Mouse (Mus musculus): ENCODE results near the gene Srd5a3. TPM values are rescaled to one million over a fixed set of nuclear protein-coding genes. Genes with fewer than 3 reads are reported as not detected.
"Not testable (repeated sequence)": the region's sequence is repeated elsewhere in the genome, so short reads cannot be mapped to it uniquely, and the experiment has no call there.

The Srd5a3 gene
- 40.8 and 43.0 TPM in 2 replicates for polyA plus RNA-seq (2015; fragmentation: Nextera tagmentation; extraction: Ambion mirVana)

DNA sequence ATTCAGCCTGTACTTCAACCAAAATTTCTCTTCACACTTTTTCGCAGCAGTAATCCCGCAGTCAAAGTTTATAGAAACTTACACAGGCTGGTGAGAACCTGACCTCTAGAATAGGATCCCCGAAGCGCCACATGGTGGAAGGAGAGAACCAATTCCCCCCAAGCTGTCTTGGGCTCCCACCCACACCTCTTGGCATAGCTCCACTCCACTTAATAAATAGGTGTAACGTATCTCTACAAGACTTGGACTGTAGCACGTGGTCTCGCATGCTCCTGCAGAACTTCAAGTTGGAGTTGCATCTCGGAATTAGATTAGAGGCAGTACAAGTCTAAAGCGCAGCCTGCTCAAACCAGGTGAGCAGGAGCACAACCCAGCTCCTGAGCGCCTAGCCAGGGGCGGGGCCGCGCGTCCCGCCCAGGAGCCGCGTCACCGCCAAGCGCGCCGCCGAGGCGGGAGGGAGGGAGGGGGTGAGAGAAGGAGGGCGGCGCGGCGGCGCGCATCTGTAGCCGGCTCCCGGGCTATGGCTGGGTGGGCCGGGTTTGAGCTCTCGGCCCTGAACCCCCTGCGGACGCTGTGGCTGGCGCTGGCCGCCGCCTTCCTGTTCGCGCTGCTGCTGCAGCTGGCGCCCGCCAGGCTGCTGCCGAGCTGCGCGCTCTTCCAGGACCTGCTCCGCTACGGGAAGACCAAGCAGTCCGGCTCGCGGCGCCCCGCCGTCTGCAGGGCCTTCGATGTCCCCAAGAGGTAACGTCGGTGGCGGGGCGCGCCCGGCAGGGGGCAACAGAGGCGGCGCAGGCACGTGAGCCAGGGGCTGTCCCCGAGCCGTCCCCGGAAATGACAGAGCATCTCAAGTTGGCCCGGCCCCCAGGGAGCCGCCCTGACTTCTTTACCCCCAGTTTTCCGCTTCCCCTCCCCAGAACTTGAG, at the start of gene Srd5a3:
Gene Srd5a3 (plus strand): TSS at position 464 of the 922 bp plus-strand sequence.
- under 1% methylated on average over 60 of the region's 69 CpGs for WGBS
- H3K4me1 ChIP-seq (ENCODE audit: control insufficient read depth, insufficient read depth, low read length): peaks cover 9% of the 10 kb centered on the region
- H3K36me3 ChIP-seq (ENCODE audit: control insufficient read depth, insufficient read depth, low read length): no peaks in the 10 kb centered on the region
- ATAC-seq: peak; percentile 98
- no peaks in the 10 kb centered on the region for H3K27me3 ChIP-seq (replicated peaks; ENCODE audit: control insufficient read depth, insufficient read depth, low read length)
- H3K4me2 ChIP-seq (ENCODE audit: low read depth, low read length): peak within 1 kb of the TSS; percentile 76
- H3K9ac ChIP-seq (ENCODE audit: low read depth, low read length): peak within 1 kb of the TSS; percentile 95
- peak within 1 kb of the TSS; percentile 77 for H3K4me3 ChIP-seq (ENCODE audit: low read length)
- peak within 1 kb of the TSS; percentile 99 for H3K27ac ChIP-seq (ENCODE audit: low read length)
- H3K9me3 ChIP-seq (ENCODE audit: control insufficient read depth, low read length): no peaks in the 10 kb centered on the region

GRCm38 (mm10) chr5:76103809-76104208, 36.3 kb upstream of the Srd5a3 start:
- ATAC-seq; H3K27me3 ChIP-seq (replicated peaks; ENCODE audit: control insufficient read depth, insufficient read depth, low read length); H3K4me1 ChIP-seq (ENCODE audit: control insufficient read depth, insufficient read depth, low read length); H3K27ac ChIP-seq (ENCODE audit: low read length); H3K4me2 ChIP-seq (ENCODE audit: low read depth, low read length); H3K4me3 ChIP-seq (ENCODE audit: low read length); H3K9ac ChIP-seq (ENCODE audit: low read depth, low read length); H3K36me3 ChIP-seq (ENCODE audit: control insufficient read depth, insufficient read depth, low read length); H3K9me3 ChIP-seq (ENCODE audit: control insufficient read depth, low read length): not testable (repeated sequence)
- 75% methylated on average over 5 of the region's 5 CpGs for WGBS

DNA sequence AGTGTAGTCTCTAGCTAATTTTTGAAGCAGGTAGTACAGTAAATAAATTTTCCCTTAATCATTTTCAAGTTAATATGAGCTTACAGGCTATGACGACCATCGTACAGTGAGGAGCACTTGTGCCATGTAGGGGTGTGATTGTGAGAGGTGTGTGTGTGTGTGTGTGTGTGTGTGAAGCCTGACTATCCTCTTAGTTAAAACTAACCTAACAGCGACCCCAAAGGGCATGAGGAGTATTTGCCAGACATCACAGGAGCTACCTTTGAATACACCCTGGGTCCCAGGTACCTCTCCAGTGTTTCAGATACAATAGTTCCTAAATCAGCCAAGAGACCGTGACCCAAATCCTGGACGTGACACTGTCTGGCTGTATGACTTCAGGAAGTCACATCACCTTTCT, 32.8 kb upstream of the Srd5a3 start:
- Histone ChIP-seq H3K36me3 (ENCODE audit: control insufficient read depth, insufficient read depth, low read length) (no peaks in the 10 kb centered on the region), H3K27me3 (replicated peaks; ENCODE audit: control insufficient read depth, insufficient read depth, low read length) (no peaks in the 10 kb centered on the region), H3K4me2 (ENCODE audit: low read depth, low read length) (no peak overlapping the region), H3K9ac (ENCODE audit: low read depth, low read length) (no peak overlapping the region), H3K9me3 (ENCODE audit: control insufficient read depth, low read length) (no peaks in the 10 kb centered on the region), H3K4me1 (ENCODE audit: control insufficient read depth, insufficient read depth, low read length) (no peaks in the 10 kb centered on the region), H3K27ac (ENCODE audit: low read length) (no peak overlapping the region), H3K4me3 (ENCODE audit: low read length) (no peak overlapping the region)
- 84% methylated on average over 5 of the region's 5 CpGs for WGBS
- ATAC-seq: no peak

- Histone ChIP-seq H3K4me2 (ENCODE audit: low read depth, low read length) (no peak overlapping the region), H3K27me3 (replicated peaks; ENCODE audit: control insufficient read depth, insufficient read depth, low read length) (no peaks in the 10 kb centered on the region), H3K27ac (ENCODE audit: low read length) (no peak overlapping the region), H3K9ac (ENCODE audit: low read depth, low read length) (no peak overlapping the region), H3K36me3 (ENCODE audit: control insufficient read depth, insufficient read depth, low read length) (no peaks in the 10 kb centered on the region), H3K9me3 (ENCODE audit: control insufficient read depth, low read length) (no peaks in the 10 kb centered on the region), H3K4me1 (ENCODE audit: control insufficient read depth, insufficient read depth, low read length) (no peaks in the 10 kb centered on the region), H3K4me3 (ENCODE audit: low read length) (no peak overlapping the region)
- ATAC-seq: no peak
- WGBS: 71% methylated on average over 3 of the region's 3 CpGs
These were observed 31.6 kb upstream of the Srd5a3 start for GRCm38 (mm10) chr5:76108496-76108895.

- WGBS: 77% methylated on average over 3 of the region's 3 CpGs
- H3K27ac ChIP-seq (ENCODE audit: low read length): no peak overlapping the region
- ATAC-seq: no peak
- H3K4me2 ChIP-seq (ENCODE audit: low read depth, low read length): no peak overlapping the region
- no peaks in the 10 kb centered on the region for H3K9me3 ChIP-seq (ENCODE audit: control insufficient read depth, low read length)
- H3K4me3 ChIP-seq (ENCODE audit: low read length): no peak overlapping the region
- no peaks in the 10 kb centered on the region for H3K36me3 ChIP-seq (ENCODE audit: control insufficient read depth, insufficient read depth, low read length)
- H3K27me3 ChIP-seq (replicated peaks; ENCODE audit: control insufficient read depth, insufficient read depth, low read length): no peaks in the 10 kb centered on the region
- H3K9ac ChIP-seq (ENCODE audit: low read depth, low read length): no peak overlapping the region
- peaks cover 3% of the 10 kb centered on the region; the same call in 1 of the 2 replicates for H3K4me1 ChIP-seq (ENCODE audit: control insufficient read depth, insufficient read depth, low read length)
These were observed 28.9 kb upstream of the Srd5a3 start for GRCm38 (mm10) chr5:76111173-76111572.

DNA sequence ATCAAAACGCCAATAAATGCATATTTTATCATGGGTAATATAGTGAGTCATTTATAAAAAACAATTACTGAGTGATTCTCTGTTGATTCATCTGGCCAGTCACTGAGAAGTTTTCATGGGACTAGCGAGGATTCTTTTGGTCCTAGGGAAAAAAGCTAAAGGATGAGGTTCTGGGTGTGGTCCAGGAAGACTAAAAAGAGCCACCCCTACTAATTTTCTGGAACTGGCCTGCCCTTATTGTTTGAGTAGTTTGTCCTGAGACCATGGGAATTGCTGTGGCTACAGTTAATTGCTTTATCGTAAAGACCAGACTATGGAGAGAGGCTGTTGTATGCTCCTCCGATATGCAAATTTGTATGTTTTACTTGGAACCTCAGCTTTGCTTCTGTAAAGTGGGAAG, 28.1 kb upstream of the Srd5a3 start:
- Histone ChIP-seq H3K27me3 (replicated peaks; ENCODE audit: control insufficient read depth, insufficient read depth, low read length) (no peaks in the 10 kb centered on the region), H3K4me2 (ENCODE audit: low read depth, low read length) (no peak overlapping the region), H3K9me3 (ENCODE audit: control insufficient read depth, low read length) (no peaks in the 10 kb centered on the region), H3K27ac (ENCODE audit: low read length) (no peak overlapping the region), H3K4me3 (ENCODE audit: low read length) (no peak overlapping the region), H3K9ac (ENCODE audit: low read depth, low read length) (no peak overlapping the region), H3K4me1 (ENCODE audit: control insufficient read depth, insufficient read depth, low read length) (peaks cover 4% of the 10 kb centered on the region; the same call in 1 of the 2 replicates), H3K36me3 (ENCODE audit: control insufficient read depth, insufficient read depth, low read length) (no peaks in the 10 kb centered on the region)
- WGBS: 84% methylated on average over 4 of the region's 4 CpGs
- no peak for ATAC-seq

DNA sequence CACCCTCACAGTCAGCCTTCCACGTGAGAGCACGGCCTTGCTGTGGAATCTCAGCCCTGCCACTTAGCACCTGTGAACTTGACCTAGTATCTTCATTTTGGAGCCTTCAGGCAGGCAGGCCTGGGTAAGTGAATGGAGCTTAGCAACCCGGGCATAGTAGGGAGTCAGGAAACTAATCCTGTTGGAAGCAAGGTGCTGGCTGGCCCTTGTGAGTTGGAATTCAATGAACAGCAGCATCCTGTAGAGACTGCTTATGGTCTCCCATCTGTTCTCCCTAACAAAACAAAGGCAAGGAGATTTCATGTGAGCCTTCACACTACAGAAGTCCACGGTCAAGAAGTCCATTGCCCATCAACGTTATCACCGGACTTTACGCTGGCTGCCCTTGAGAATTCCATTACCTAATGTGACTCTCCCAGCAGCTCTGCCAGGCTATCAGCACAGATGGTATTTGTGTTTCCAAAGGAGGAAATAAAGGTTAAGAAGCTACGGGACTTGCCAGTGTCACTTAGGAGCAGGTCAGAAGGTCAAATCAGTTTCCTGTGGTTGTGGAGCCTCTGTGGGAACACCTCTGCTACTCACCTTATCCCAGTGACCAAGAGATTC, 24.5 kb upstream of the Srd5a3 start:
- WGBS: 66% methylated on average over 8 of the region's 8 CpGs
- ATAC-seq: no peak
- H3K4me1 ChIP-seq (ENCODE audit: control insufficient read depth, insufficient read depth, low read length): peaks cover 4% of the 10 kb centered on the region; the same call in 1 of the 2 replicates

DNA sequence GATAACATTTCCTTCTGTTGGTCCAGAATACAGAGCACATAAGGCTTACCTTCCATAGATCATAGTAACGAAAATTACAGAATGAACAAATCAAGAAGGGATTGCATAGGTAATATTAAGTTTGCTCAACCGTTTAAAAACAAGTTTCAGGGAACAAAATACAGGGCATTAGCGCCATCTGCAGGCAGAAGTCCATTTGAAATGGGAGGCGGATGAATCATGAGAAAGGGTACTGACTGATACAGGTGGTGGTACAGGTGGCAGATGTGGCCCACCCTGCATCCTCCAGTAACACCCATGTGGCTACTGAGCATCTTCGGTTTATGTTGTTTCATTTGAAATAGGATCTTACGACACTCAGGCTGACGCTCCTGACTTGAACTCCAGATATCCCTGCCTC, 21.6 kb upstream of the Srd5a3 start:
- no peak overlapping the region for H3K4me3 ChIP-seq (ENCODE audit: low read length)
- WGBS: 32% methylated on average over 7 of the region's 7 CpGs
- no peak overlapping the region for H3K4me2 ChIP-seq (ENCODE audit: low read depth, low read length)
- H3K9me3 ChIP-seq (ENCODE audit: control insufficient read depth, low read length): no peaks in the 10 kb centered on the region
- no peak overlapping the region for H3K9ac ChIP-seq (ENCODE audit: low read depth, low read length)
- no peak for ATAC-seq
- H3K27ac ChIP-seq (ENCODE audit: low read length): no peak overlapping the region
- H3K36me3 ChIP-seq (ENCODE audit: control insufficient read depth, insufficient read depth, low read length): no peaks in the 10 kb centered on the region
- H3K27me3 ChIP-seq (replicated peaks; ENCODE audit: control insufficient read depth, insufficient read depth, low read length): no peaks in the 10 kb centered on the region
- H3K4me1 ChIP-seq (ENCODE audit: control insufficient read depth, insufficient read depth, low read length): peaks cover 4% of the 10 kb centered on the region; the same call in 1 of the 2 replicates

More for the DNA sequence above, 24.5 kb upstream of the Srd5a3 start:
- Histone ChIP-seq H3K4me2 (ENCODE audit: low read depth, low read length) (no peak overlapping the region), H3K9ac (ENCODE audit: low read depth, low read length) (no peak overlapping the region), H3K9me3 (ENCODE audit: control insufficient read depth, low read length) (no peaks in the 10 kb centered on the region), H3K4me3 (ENCODE audit: low read length) (no peak overlapping the region), H3K27me3 (replicated peaks; ENCODE audit: control insufficient read depth, insufficient read depth, low read length) (no peaks in the 10 kb centered on the region), H3K27ac (ENCODE audit: low read length) (no peak overlapping the region), H3K36me3 (ENCODE audit: control insufficient read depth, insufficient read depth, low read length) (no peaks in the 10 kb centered on the region)

- no peak overlapping the region for H3K4me3 ChIP-seq (ENCODE audit: low read length)
- no peaks in the 10 kb centered on the region for H3K27me3 ChIP-seq (replicated peaks; ENCODE audit: control insufficient read depth, insufficient read depth, low read length)
- WGBS: 74% methylated on average over 5 of the region's 5 CpGs
- H3K4me1 ChIP-seq (ENCODE audit: control insufficient read depth, insufficient read depth, low read length): peaks cover 4% of the 10 kb centered on the region; the same call in 1 of the 2 replicates
- H3K9me3 ChIP-seq (ENCODE audit: control insufficient read depth, low read length): no peaks in the 10 kb centered on the region
- no peaks in the 10 kb centered on the region for H3K36me3 ChIP-seq (ENCODE audit: control insufficient read depth, insufficient read depth, low read length)
- H3K4me2 ChIP-seq (ENCODE audit: low read depth, low read length): no peak overlapping the region
- no peak for ATAC-seq
- H3K27ac ChIP-seq (ENCODE audit: low read length): no peak overlapping the region
- H3K9ac ChIP-seq (ENCODE audit: low read depth, low read length): no peak overlapping the region
These were observed 19.4 kb upstream of the Srd5a3 start for GRCm38 (mm10) chr5:76120634-76121033.

Data from intestine, embryonic 16.5 days (tissue).